Mouse (Mus musculus): ENCODE measurements around the gene Crhr1. TPM values are rescaled to one million over a fixed set of nuclear protein-coding genes. Genes with fewer than 3 reads are reported as not detected.

The Crhr1 gene
- total and polyA plus RNA-seq, 3 experiments: not detected

- Histone ChIP-seq H3K36me3 (ENCODE audit: control insufficient read depth, insufficient read depth, low read length) (no peaks in the 10 kb centered on the region), H3K4me1 (ENCODE audit: control insufficient read depth, insufficient read depth, low read length) (no peaks in the 10 kb centered on the region), H3K27me3 (ENCODE audit: control insufficient read depth, insufficient read depth, low read length) (no peaks in the 10 kb centered on the region), H3K4me3 (no peak overlapping the region), H3K79me2 (replicated peaks; ENCODE audit: control insufficient read depth, insufficient read depth, low read length) (no peaks in the 10 kb centered on the region), H3K27ac (no peak overlapping the region), H3K9ac (ENCODE audit: low read depth, low read length) (no peak overlapping the region)
- TF ChIP-seq POLR2A (IDR thresholded peaks at IDR 0.05; ENCODE audit: insufficient read depth, low read depth, low read length) (no peak), EP300 (IDR thresholded peaks at IDR 0.05; ENCODE audit: insufficient read depth, low read depth, low read length) (no peak), CTCF (IDR thresholded peaks at IDR 0.05) (no peak)
- intact Hi-C loops (cut with DNase I): no loop called here
- 72% methylated on average over 7 of the region's 7 CpGs for WGBS
- DNase-seq: no peak
Measured at GRCm38 (mm10) chr11:104096536-104096935, 36.1 kb upstream of the Crhr1 start.

- intact Hi-C loops (cut with DNase I): no loop called here
- H3K36me3 ChIP-seq (ENCODE audit: control insufficient read depth, insufficient read depth, low read length): no peaks in the 10 kb centered on the region
- no peaks in the 10 kb centered on the region for H3K4me1 ChIP-seq (ENCODE audit: control insufficient read depth, insufficient read depth, low read length)
- H3K79me2 ChIP-seq (replicated peaks; ENCODE audit: control insufficient read depth, insufficient read depth, low read length): no peaks in the 10 kb centered on the region
- no peak for DNase-seq
- no peak overlapping the region for H3K27ac ChIP-seq
- no peak overlapping the region for H3K9ac ChIP-seq (ENCODE audit: low read depth, low read length)
- H3K4me3 ChIP-seq: no peak overlapping the region
- H3K27me3 ChIP-seq (ENCODE audit: control insufficient read depth, insufficient read depth, low read length): no peaks in the 10 kb centered on the region
- no peak for TF ChIP-seq CTCF (IDR thresholded peaks at IDR 0.05)
- TF ChIP-seq EP300 (IDR thresholded peaks at IDR 0.05; ENCODE audit: insufficient read depth, low read depth, low read length): no peak
- TF ChIP-seq POLR2A (IDR thresholded peaks at IDR 0.05; ENCODE audit: insufficient read depth, low read depth, low read length): no peak
- 9% methylated on average over 7 of the region's 7 CpGs for WGBS
Measured at GRCm38 (mm10) chr11:104099542-104099941, 33.1 kb upstream of the Crhr1 start.

DNA sequence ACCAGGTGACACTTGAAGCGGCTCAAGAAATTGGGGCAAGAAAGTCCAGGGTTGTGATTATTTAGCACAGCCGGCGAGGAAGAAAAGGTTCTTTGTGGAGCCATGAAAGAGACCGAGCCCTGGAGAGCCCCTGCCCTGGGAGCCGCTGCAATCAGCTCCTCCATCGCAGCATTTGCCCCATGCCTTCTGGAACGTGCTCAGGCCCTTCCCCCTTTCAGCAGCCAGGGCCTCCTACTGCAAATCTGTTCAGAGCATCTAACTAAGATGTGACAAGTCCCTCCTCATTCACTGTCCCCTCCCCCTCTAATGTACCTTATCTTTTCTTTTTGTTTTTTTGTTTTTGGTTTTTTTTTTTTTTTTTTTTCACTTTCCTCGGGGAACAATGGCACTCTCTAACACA is 30.0 kb upstream of the Crhr1 start:
- whole genome bisulfite sequencing: 37% methylated on average over 8 of the region's 8 CpGs
- no peak overlapping the region for H3K27ac ChIP-seq
- H3K36me3 ChIP-seq (ENCODE audit: control insufficient read depth, insufficient read depth, low read length): no peaks in the 10 kb centered on the region
- H3K4me1 ChIP-seq (ENCODE audit: control insufficient read depth, insufficient read depth, low read length): no peaks in the 10 kb centered on the region
- no peak overlapping the region for H3K4me3 ChIP-seq
- H3K9ac ChIP-seq (ENCODE audit: low read depth, low read length): no peak overlapping the region
- intact Hi-C loops (cut with DNase I): no loop called here
- H3K79me2 ChIP-seq (replicated peaks; ENCODE audit: control insufficient read depth, insufficient read depth, low read length): no peaks in the 10 kb centered on the region
- DNase-seq: no peak
- TF ChIP-seq POLR2A (IDR thresholded peaks at IDR 0.05; ENCODE audit: insufficient read depth, low read depth, low read length) (no peak), EP300 (IDR thresholded peaks at IDR 0.05; ENCODE audit: insufficient read depth, low read depth, low read length) (no peak), CTCF (IDR thresholded peaks at IDR 0.05) (no peak)
- no peaks in the 10 kb centered on the region for H3K27me3 ChIP-seq (ENCODE audit: control insufficient read depth, insufficient read depth, low read length)

GRCm38 (mm10) chr11:104106329-104106728 is 26.3 kb upstream of the Crhr1 start:
- intact Hi-C loops (cut with DNase I): no loop called here
- no peak overlapping the region for H3K27ac ChIP-seq
- no peaks in the 10 kb centered on the region for H3K79me2 ChIP-seq (replicated peaks; ENCODE audit: control insufficient read depth, insufficient read depth, low read length)
- TF ChIP-seq EP300 (IDR thresholded peaks at IDR 0.05; ENCODE audit: insufficient read depth, low read depth, low read length) (no peak), POLR2A (IDR thresholded peaks at IDR 0.05; ENCODE audit: insufficient read depth, low read depth, low read length) (no peak), CTCF (IDR thresholded peaks at IDR 0.05) (no peak)
- no peaks in the 10 kb centered on the region for H3K27me3 ChIP-seq (ENCODE audit: control insufficient read depth, insufficient read depth, low read length)
- no peaks in the 10 kb centered on the region for H3K36me3 ChIP-seq (ENCODE audit: control insufficient read depth, insufficient read depth, low read length)
- no peak for DNase-seq
- 60% methylated on average over 5 of the region's 5 CpGs for WGBS
- no peak overlapping the region for H3K9ac ChIP-seq (ENCODE audit: low read depth, low read length)
- H3K4me3 ChIP-seq: no peak overlapping the region
- no peaks in the 10 kb centered on the region for H3K4me1 ChIP-seq (ENCODE audit: control insufficient read depth, insufficient read depth, low read length)

GRCm38 (mm10) chr11:104106969-104107368 is 25.7 kb upstream of the Crhr1 start:
- DNase-seq: no peak
- Histone ChIP-seq H3K27ac (no peak overlapping the region), H3K36me3 (ENCODE audit: control insufficient read depth, insufficient read depth, low read length) (no peaks in the 10 kb centered on the region), H3K4me3 (no peak overlapping the region), H3K4me1 (ENCODE audit: control insufficient read depth, insufficient read depth, low read length) (no peaks in the 10 kb centered on the region), H3K9ac (ENCODE audit: low read depth, low read length) (no peak overlapping the region), H3K27me3 (ENCODE audit: control insufficient read depth, insufficient read depth, low read length) (no peaks in the 10 kb centered on the region), H3K79me2 (replicated peaks; ENCODE audit: control insufficient read depth, insufficient read depth, low read length) (no peaks in the 10 kb centered on the region)
- intact Hi-C loops (cut with DNase I): no loop called here
- WGBS: 58% methylated on average over 2 of the region's 2 CpGs
- TF ChIP-seq CTCF (IDR thresholded peaks at IDR 0.05) (no peak), POLR2A (IDR thresholded peaks at IDR 0.05; ENCODE audit: insufficient read depth, low read depth, low read length) (no peak), EP300 (IDR thresholded peaks at IDR 0.05; ENCODE audit: insufficient read depth, low read depth, low read length) (no peak)

- intact Hi-C loops (cut with DNase I): no loop called here
- 74% methylated on average over 1 of the region's 1 CpGs for WGBS
- H3K27me3 ChIP-seq (ENCODE audit: control insufficient read depth, insufficient read depth, low read length): no peaks in the 10 kb centered on the region
- TF ChIP-seq CTCF (IDR thresholded peaks at IDR 0.05) (no peak), EP300 (IDR thresholded peaks at IDR 0.05; ENCODE audit: insufficient read depth, low read depth, low read length) (no peak), POLR2A (IDR thresholded peaks at IDR 0.05; ENCODE audit: insufficient read depth, low read depth, low read length) (no peak)
- no peak overlapping the region for H3K27ac ChIP-seq
- H3K9ac ChIP-seq (ENCODE audit: low read depth, low read length): no peak overlapping the region
- H3K79me2 ChIP-seq (replicated peaks; ENCODE audit: control insufficient read depth, insufficient read depth, low read length): no peaks in the 10 kb centered on the region
- no peaks in the 10 kb centered on the region for H3K4me1 ChIP-seq (ENCODE audit: control insufficient read depth, insufficient read depth, low read length)
- H3K4me3 ChIP-seq: no peak overlapping the region
- H3K36me3 ChIP-seq (ENCODE audit: control insufficient read depth, insufficient read depth, low read length): no peaks in the 10 kb centered on the region
- DNase-seq: no peak
Measured at GRCm38 (mm10) chr11:104110366-104110765, 22.3 kb upstream of the Crhr1 start.
